Mouse (Mus musculus): Measurements from ENCODE around the gene Kank3.

DNA sequence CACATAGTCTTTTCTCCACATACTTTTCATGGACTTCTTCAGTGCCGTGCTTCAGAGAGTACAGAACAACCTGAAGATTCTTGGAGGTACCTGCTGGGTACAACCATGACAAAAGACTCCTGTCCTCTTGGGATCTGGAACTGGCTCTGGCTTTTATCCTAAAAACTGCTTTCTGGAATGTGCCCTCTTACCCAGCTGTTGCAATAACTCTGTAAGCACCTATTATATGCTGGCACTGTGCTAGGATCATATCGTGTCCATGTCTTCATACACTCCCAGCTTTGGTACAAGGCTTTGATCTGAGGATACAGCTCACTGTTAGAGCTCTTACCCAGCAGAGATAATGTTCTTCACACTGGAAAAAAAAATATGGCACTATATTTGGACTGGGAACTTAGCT, 25.4 kb upstream of the Kank3 start:
- TF ChIP-seq CTCF (conservative IDR thresholded peaks at IDR 0.05; ENCODE audit: low read length): no peak
- TF ChIP-seq POU5F1 (IDR thresholded peaks at IDR 0.05; ENCODE audit: borderline replicate concordance, low read length): no peak

Measured in E14TG2a.4 (cell line).